Mouse (Mus musculus) C2C12 (cell line): ENCODE data around the gene Wdr92. TPM values are rescaled to one million over a fixed set of nuclear protein-coding genes. Genes with fewer than 3 reads are reported as not detected.

Experiments used
- H3K27me3 ChIP-seq: one replicate; pipeline ENCODE4 v1.6.1; 2011; ENCODE audit not compliant: control insufficient read depth, insufficient read depth, insufficient read length
- H3K36me3 ChIP-seq: one replicate; pipeline ENCODE4 v1.6.1; 2011; ENCODE audit not compliant: control insufficient read depth, insufficient read depth
- H3K4me3 ChIP-seq: one replicate; pipeline ENCODE4 v1.5.1; 2011; ENCODE audit warnings: mild to moderate bottlenecking, control low read depth; ENCODE audit not compliant: poor library complexity, insufficient read depth, severe bottlenecking
- H3K79me2 ChIP-seq: one replicate; pipeline ENCODE4 v1.6.1; 2011; ENCODE audit not compliant: control insufficient read depth, insufficient read depth
- H3K79me3 ChIP-seq: one replicate; pipeline ENCODE4 v1.6.1; 2011; ENCODE audit warnings: low read depth, control low read depth
- H3ac ChIP-seq: one replicate; pipeline ENCODE3; 2011; ENCODE audit warnings: low read depth; ENCODE audit not compliant: control insufficient read depth, insufficient read length
- CEBPB ChIP-seq: IDR thresholded peaks from one replicate; pipeline ENCODE4 v1.6.1; 2011; ENCODE audit warnings: low read depth, mild to moderate bottlenecking, control low read depth, moderate library complexity
- CTCF ChIP-seq: IDR thresholded peaks from one replicate; pipeline ENCODE4 v1.5.1; 2011; ENCODE audit not compliant: control insufficient read depth, insufficient read depth, insufficient read length
- FOSL1 ChIP-seq: IDR thresholded peaks from one replicate; pipeline ENCODE4 v1.8.0; 2011; ENCODE audit warnings: mild to moderate bottlenecking, low read length; ENCODE audit not compliant: poor library complexity, insufficient read depth, severe bottlenecking
- MAX ChIP-seq: IDR thresholded peaks from one replicate; pipeline ENCODE4 v1.6.1; 2011; ENCODE audit warnings: mild to moderate bottlenecking, control low read depth
- MYOD1 ChIP-seq: IDR thresholded peaks from one replicate; pipeline ENCODE4 v1.6.1; 2011; ENCODE audit warnings: low read depth; ENCODE audit not compliant: control insufficient read depth, insufficient read length
- MYOG ChIP-seq: IDR thresholded peaks from one replicate; pipeline ENCODE4 v1.6.1; 2011; ENCODE audit not compliant: control insufficient read depth, insufficient read length; ENCODE audit errors: extremely low read depth
- USF1 ChIP-seq: IDR thresholded peaks from one replicate; pipeline ENCODE4 v1.6.1; 2011; ENCODE audit warnings: low read depth, mild to moderate bottlenecking, control low read depth, moderate library complexity
- polyA plus RNA-seq: library from polyadenylated mRNA; unstranded; fragments of >200 nt; fragmentation: generic; extraction: Trizol; gene quantifications from one replicate; pipeline ENCODE4 v1.2.1, GENCODE M21; 2012; ENCODE audit warnings: missing spikeins

Gene Wdr92
- polyA plus RNA-seq, 1 experiment, result 13.6 TPM

GRCm38 (mm10) chr11:17267176-17267575 is 85.3 kb downstream of the Wdr92 start:
- Histone ChIP-seq H3K27me3 (no peaks in the 10 kb centered on the region), H3K79me3 (peaks cover 9% of the 10 kb centered on the region), H3ac (no peak overlapping the region), H3K4me3 (no peak overlapping the region), H3K79me2 (peaks cover 15% of the 10 kb centered on the region), H3K36me3 (peaks cover 63% of the 10 kb centered on the region)
- TF ChIP-seq MAX (no peak), USF1 (no peak), CEBPB (no peak), CTCF (no peak), FOSL1 (no peak), MYOG (no peak), MYOD1 (no peak)

GRCm38 (mm10) chr11:17268801-17269200 is 86.9 kb downstream of the Wdr92 start:
- no peaks in the 10 kb centered on the region for H3K27me3 ChIP-seq
- H3K4me3 ChIP-seq, result no peak overlapping the region
- H3K79me2 ChIP-seq, result no peaks in the 10 kb centered on the region
- no peaks in the 10 kb centered on the region for H3K79me3 ChIP-seq
- no peak for TF ChIP-seq FOSL1
- no peak for TF ChIP-seq MAX
- no peak for TF ChIP-seq MYOD1
- no peak for TF ChIP-seq MYOG
- no peak for TF ChIP-seq CEBPB
- TF ChIP-seq CTCF, result no peak
- TF ChIP-seq USF1, result no peak
- H3ac ChIP-seq, result no peak overlapping the region
- peaks cover 49% of the 10 kb centered on the region for H3K36me3 ChIP-seq

- Histone ChIP-seq H3K79me2 (no peaks in the 10 kb centered on the region), H3K27me3 (no peaks in the 10 kb centered on the region), H3ac (no peak overlapping the region), H3K4me3 (no peak overlapping the region), H3K36me3 (no peaks in the 10 kb centered on the region), H3K79me3 (no peaks in the 10 kb centered on the region)
- TF ChIP-seq MAX (no peak), CTCF (peak; percentile 29)
Observed at GRCm38 (mm10) chr11:17279959-17280358, 98.1 kb downstream of the Wdr92 start.

Other genes starting within 250 kb of the Wdr92 start
- gene Fbxo48, start 230.7 kb upstream of the Wdr92 start, polyA plus RNA-seq, result 0.69 TPM
- gene Cnrip1, start 130.5 kb upstream of the Wdr92 start, polyA plus RNA-seq, result 0.28 TPM
- gene Plek, start 129.7 kb upstream of the Wdr92 start, polyA plus RNA-seq, result 0.36 TPM
- 34.6 TPM for gene Ppp3r1, start 22.8 kb upstream of the Wdr92 start, polyA plus RNA-seq
- 48.5 TPM for gene Pno1, start 29.5 kb downstream of the Wdr92 start, polyA plus RNA-seq
- 13.9 TPM for gene C1d, start 75.5 kb downstream of the Wdr92 start, polyA plus RNA-seq